Mouse (Mus musculus) liver, adult 2 months (tissue): ENCODE measurements around the gene Olfm2. TPM values are rescaled to one million over a fixed set of nuclear protein-coding genes. Genes with fewer than 3 reads are reported as not detected.
"Not testable (repeated sequence)": the region's sequence is repeated elsewhere in the genome, so short reads cannot be mapped to it uniquely, and the experiment has no call there.

Source experiments
- DNase-seq: peaks from one replicate; pipeline ENCODE4 v3.0.0-alpha.2; 2011; ENCODE audit warnings: low read depth, low spot score; ENCODE audit errors: extremely low read depth
- H3K27ac ChIP-seq: fragments of 200-500 bp; replicated peaks from 2 replicates; pipeline ENCODE4 v1.5.1; 2012; ENCODE audit warnings: low read depth, mild to moderate bottlenecking, control low read depth, inconsistent platforms, low read length; ENCODE audit not compliant: insufficient read depth
- H3K27me3 ChIP-seq: fragments of 200-500 bp; 2 replicates; pipeline ENCODE4 v1.6.1; 2012; ENCODE audit warnings: mild to moderate bottlenecking, moderate library complexity, low read length, inconsistent platforms; ENCODE audit not compliant: control insufficient read depth, insufficient read depth
- H3K36me3 ChIP-seq: fragments of 200-500 bp; 2 replicates; pipeline ENCODE4 v1.6.1; 2012; ENCODE audit warnings: low read length, inconsistent platforms; ENCODE audit not compliant: control insufficient read depth, insufficient read depth
- H3K4me1 ChIP-seq: fragments of 200-500 bp; 2 replicates; pipeline ENCODE4 v1.6.1; 2011; ENCODE audit warnings: low read length; ENCODE audit not compliant: control insufficient read depth, insufficient read depth
- H3K4me3 ChIP-seq: fragments of 200-500 bp; 2 replicates; pipeline ENCODE4 v1.5.1; 2011; ENCODE audit warnings: low read depth, mild to moderate bottlenecking, control low read depth, low read length, moderate library complexity; ENCODE audit not compliant: insufficient read depth
- H3K79me2 ChIP-seq: fragments of 200-500 bp; 2 replicates; pipeline ENCODE4 v1.6.1; 2012; ENCODE audit warnings: inconsistent platforms, mild to moderate bottlenecking, low read length, moderate library complexity; ENCODE audit not compliant: control insufficient read depth, insufficient read depth
- H3K9ac ChIP-seq: fragments of 200-500 bp; 2 replicates; pipeline ENCODE4 v1.6.1; 2012; ENCODE audit warnings: low read depth, mild to moderate bottlenecking, control low read depth, inconsistent platforms, low read length
- CTCF ChIP-seq: fragments of 200-500 bp; IDR thresholded peaks from 2 replicates; pipeline ENCODE4 v1.5.1; 2011; ENCODE audit warnings: low read depth, low read length, control low read depth
- POLR2A ChIP-seq: fragments of 200-500 bp; IDR thresholded peaks from 2 replicates; pipeline ENCODE4 v1.6.1; 2011; ENCODE audit warnings: low read length, control low read depth; ENCODE audit not compliant: insufficient read depth; ENCODE audit errors: extremely low read depth
- WGBS: fragments of 180-500 bp; shearing (Covaris S2); methylation state at CpG from one replicate; pipeline ENCODE4 v1.1.7; 2018; 5-methylcytosine and 5-hydroxymethylcytosine counted together
- polyA plus RNA-seq: library from polyadenylated mRNA; depleted of rRNA; stranded (reverse); fragments of >200 nt; gene quantifications from 2 replicates; pipeline ENCODE4 v1.2.3, GENCODE M21; 2012
- total RNA-seq: library from RNA; depleted of rRNA; stranded (reverse); fragments of >200 nt; gene quantifications from 2 replicates; pipeline ENCODE4 v1.2.3, GENCODE M21; 2014

Gene Olfm2
- total and polyA plus RNA-seq, 2 experiments: 0.09 to 0.72 TPM

DNA sequence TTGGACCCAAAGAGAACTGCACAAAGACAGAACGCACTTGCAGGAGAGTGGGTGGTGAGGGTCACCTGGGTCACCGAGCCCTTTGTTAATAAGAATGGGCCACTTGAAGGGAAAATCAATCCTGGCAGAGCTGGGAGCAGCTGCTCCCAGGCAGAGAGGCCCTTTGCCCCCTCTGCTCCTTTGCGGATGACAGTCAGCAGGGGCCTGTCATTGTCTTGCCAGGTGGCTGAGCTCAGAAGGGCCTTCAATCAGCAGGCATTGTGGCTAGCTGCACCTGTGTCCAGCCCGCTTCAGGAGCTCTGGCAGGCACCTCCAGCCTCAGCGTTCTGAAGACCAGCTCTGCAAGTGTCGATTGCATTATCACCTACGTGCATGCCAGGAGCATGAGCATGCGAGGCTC, 48.7 kb downstream of the Olfm2 start:
- no peaks in the 10 kb centered on the region for H3K79me2 ChIP-seq
- TF ChIP-seq POLR2A (no peak), CTCF (no peak)
- DNase-seq: no peak
- 55% methylated on average over 8 of the region's 8 CpGs for WGBS
- H3K27me3 ChIP-seq: no peaks in the 10 kb centered on the region
- H3K36me3 ChIP-seq: no peaks in the 10 kb centered on the region
- H3K4me3 ChIP-seq: no peak overlapping the region
- no peak overlapping the region for H3K9ac ChIP-seq
- H3K4me1 ChIP-seq: peaks cover 3% of the 10 kb centered on the region; the same call in 1 of the 2 replicates
- H3K27ac ChIP-seq: no peak overlapping the region

DNA sequence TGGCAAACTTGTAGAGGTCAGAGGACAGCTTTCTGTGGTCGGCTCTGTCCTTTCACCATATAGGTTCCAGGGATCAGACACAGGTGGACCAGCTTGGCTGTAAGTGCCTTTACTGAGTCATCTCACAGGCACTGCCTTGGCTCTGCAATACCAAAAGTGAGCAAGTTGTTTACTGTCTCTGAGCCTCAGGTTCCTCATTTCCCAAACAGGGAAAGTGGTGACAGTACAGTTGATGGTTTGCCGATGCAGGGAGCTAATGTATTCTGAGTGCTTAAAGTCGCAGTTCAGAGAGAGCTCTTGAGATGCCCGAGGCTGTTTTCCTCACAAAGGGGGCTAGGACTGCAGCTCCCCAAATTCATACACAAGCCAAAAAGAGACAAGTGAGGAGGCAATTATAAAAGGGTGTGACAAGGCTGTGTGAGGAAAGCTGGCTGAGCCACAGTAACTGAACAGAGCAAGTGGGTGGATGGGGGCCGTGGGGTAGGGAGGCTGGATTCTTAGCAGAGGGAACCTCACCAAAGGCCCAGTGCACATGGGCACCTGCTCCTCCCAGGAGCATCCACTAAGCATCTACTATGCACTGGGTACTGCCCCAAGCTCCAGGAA, 49.9 kb downstream of the Olfm2 start:
- peaks cover 3% of the 10 kb centered on the region; the same call in 1 of the 2 replicates for H3K4me1 ChIP-seq
- no peak overlapping the region for H3K9ac ChIP-seq
- no peaks in the 10 kb centered on the region for H3K27me3 ChIP-seq
- H3K4me3 ChIP-seq: no peak overlapping the region
- H3K36me3 ChIP-seq: no peaks in the 10 kb centered on the region
- DNase-seq: peak; percentile 1
- 85% methylated on average over 5 of the region's 5 CpGs for WGBS
- no peaks in the 10 kb centered on the region for H3K79me2 ChIP-seq
- TF ChIP-seq POLR2A (no peak), CTCF (no peak)
- no peak overlapping the region for H3K27ac ChIP-seq

DNA sequence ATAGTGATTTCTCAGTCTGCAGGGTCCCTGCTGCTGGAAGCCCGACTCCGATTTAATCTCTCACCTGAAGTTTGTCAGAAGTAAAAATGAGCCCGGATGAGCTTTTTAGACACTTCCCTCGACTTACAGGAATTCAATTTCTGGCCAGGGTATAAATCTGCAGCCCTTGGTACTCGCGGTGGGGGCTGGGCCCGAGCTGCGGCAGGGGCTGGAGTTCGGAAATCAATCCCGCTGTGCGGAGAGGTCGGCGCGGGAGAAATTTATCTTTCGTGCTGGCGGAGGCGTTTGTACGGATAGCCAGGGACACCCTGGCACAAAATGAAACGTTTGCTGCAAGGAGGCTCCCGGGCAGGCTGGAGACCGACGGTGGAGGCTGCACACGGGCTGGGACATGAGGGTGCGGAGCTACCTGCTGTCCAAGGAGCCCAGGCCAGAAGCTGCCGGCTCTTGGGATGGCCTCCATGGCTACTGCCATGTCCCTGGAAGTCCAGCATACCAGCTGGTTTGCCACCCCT, 51.4 kb downstream of the Olfm2 start:
- TF ChIP-seq CTCF (no peak), POLR2A (no peak)
- Histone ChIP-seq H3K79me2 (no peaks in the 10 kb centered on the region), H3K4me1 (peaks cover 3% of the 10 kb centered on the region; the same call in 1 of the 2 replicates), H3K36me3 (no peaks in the 10 kb centered on the region), H3K4me3 (no peak overlapping the region; the same call in 1 of the 2 replicates), H3K27ac (no peak overlapping the region), H3K9ac (no peak overlapping the region), H3K27me3 (no peaks in the 10 kb centered on the region)
- 8% methylated on average over 25 of the region's 25 CpGs for WGBS
- DNase-seq: no peak

DNA sequence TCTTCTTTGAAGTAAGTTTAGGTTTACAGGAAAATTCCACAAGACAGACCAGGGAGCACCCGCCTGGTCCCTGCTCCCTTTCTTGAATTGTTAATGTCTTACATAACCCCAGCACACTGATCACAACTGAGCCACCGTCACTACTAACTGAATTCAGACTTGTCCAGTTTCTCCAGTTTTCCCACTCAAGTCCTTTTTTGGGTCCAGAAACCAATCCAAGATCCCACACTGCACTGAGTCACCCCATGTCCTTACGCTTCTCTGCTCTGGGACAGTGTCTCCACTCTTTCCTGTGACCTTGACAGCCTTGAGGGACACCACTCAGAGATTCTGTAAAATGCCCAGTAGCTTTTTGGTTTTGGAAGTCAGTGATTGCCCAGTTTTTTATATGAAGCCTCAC, 53.3 kb downstream of the Olfm2 start:
- 97% methylated on average over 3 of the region's 3 CpGs for WGBS
- DNase-seq: no peak
- no peak for TF ChIP-seq CTCF
- TF ChIP-seq POLR2A: no peak

DNA sequence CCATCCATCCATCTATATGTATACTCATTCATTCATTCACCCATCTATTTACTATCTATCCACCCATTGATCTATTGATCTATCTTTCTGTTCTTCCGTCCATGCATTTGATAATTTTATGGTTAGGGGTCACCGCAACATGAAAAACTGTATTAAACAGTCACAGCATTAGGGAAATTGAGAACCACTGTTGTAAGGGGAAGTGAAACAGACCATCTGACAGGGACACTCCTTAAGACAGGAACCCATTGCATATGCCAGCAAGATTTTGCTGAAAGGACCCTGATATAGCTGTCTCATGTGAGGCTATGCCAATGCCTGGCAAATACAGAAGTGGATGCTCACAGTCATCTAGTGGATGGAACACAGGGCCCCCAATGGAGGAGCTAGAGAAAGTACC, 55.7 kb downstream of the Olfm2 start:
- not testable (repeated sequence) for H3K9ac ChIP-seq, DNase-seq, H3K36me3 ChIP-seq, H3K27ac ChIP-seq, H3K79me2 ChIP-seq, H3K4me1 ChIP-seq, H3K4me3 ChIP-seq, H3K27me3 ChIP-seq
- WGBS: 87% methylated on average over 2 of the region's 2 CpGs

More for the DNA sequence above, 53.3 kb downstream of the Olfm2 start:
- Histone ChIP-seq H3K36me3 (no peaks in the 10 kb centered on the region), H3K27me3 (no peaks in the 10 kb centered on the region), H3K9ac (no peak overlapping the region), H3K27ac (no peak overlapping the region), H3K4me3 (no peak overlapping the region), H3K4me1 (peaks cover 3% of the 10 kb centered on the region; the same call in 1 of the 2 replicates), H3K79me2 (no peaks in the 10 kb centered on the region)

DNA sequence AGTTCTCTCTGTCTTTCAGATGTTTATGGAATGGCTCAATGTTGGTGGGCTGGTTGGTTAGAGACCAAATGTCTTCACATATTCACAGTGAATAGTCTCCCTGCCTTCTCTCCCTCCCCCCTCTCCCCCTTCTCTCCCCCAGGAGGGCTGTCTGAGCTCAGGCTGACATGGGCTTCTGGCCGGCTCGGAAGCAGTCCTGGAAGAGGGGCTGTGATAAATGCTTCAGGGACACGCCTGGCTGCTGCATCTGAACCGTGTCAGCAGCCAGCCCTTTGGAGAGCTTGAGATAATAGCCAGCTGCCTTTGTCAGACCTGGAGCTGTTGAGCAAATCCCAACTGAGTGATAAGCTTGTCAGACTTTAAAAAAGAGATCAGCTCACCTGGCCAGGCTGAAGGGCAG, 56.2 kb downstream of the Olfm2 start:
- Histone ChIP-seq H3K4me1 (peaks cover under 1% of the 10 kb centered on the region; the same call in 1 of the 2 replicates), H3K4me3 (no peak overlapping the region), H3K9ac (no peak overlapping the region), H3K27me3 (no peaks in the 10 kb centered on the region), H3K36me3 (no peaks in the 10 kb centered on the region), H3K27ac (no peak overlapping the region), H3K79me2 (no peaks in the 10 kb centered on the region)
- DNase-seq: no peak
- 50% methylated on average over 4 of the region's 4 CpGs for WGBS
- TF ChIP-seq POLR2A (no peak), CTCF (no peak)
